Mouse (Mus musculus) embryonic fibroblast, embryonic 13.5 days (primary cell): Measurements from ENCODE around the gene Ube2s. TPM values are rescaled to one million over a fixed set of nuclear protein-coding genes. Genes with fewer than 3 reads are reported as not detected.
"Not testable (repeated sequence)": the region's sequence is repeated elsewhere in the genome, so short reads cannot be mapped to it uniquely, and the experiment has no call there.

Experiments
- H3K27ac ChIP-seq: 2 replicates; pipeline ENCODE4 v1.5.1; 2012; ENCODE audit warnings: low read length, control low read depth, inconsistent platforms; ENCODE audit not compliant: insufficient read depth
- H3K4me1 ChIP-seq: 2 replicates; pipeline ENCODE4 v1.6.1; 2011; ENCODE audit warnings: low read length; ENCODE audit not compliant: control insufficient read depth, insufficient read depth
- H3K4me3 ChIP-seq: 2 replicates; pipeline ENCODE4 v1.5.1; 2011; ENCODE audit warnings: mild to moderate bottlenecking, control low read depth, low read length; ENCODE audit not compliant: insufficient read depth
- CTCF ChIP-seq: IDR thresholded peaks from 2 replicates; pipeline ENCODE4 v1.5.1; 2011; ENCODE audit warnings: mild to moderate bottlenecking, control low read depth, low read length, moderate library complexity, borderline replicate concordance; ENCODE audit not compliant: insufficient read depth
- POLR2A ChIP-seq: IDR thresholded peaks from 2 replicates; pipeline ENCODE4 v1.6.1; 2011; ENCODE audit warnings: low read depth, mild to moderate bottlenecking, control low read depth, low read length, moderate library complexity
- polyA plus RNA-seq: library from polyadenylated mRNA; stranded (reverse); fragments of >200 nt; gene quantifications from 2 replicates; pipeline ENCODE4 v1.2.4, GENCODE M21; 2011; ENCODE audit warnings: low read depth; ENCODE audit not compliant: missing spikeins, insufficient read length

The Ube2s gene
- polyA plus RNA-seq, result 172 and 191 TPM in 2 replicates

- Histone ChIP-seq H3K27ac (peak within 1 kb of the TSS; percentile 86), H3K4me1 (peaks cover 7% of the 10 kb centered on the region; the same call in 1 of the 2 replicates), H3K4me3 (peak within 1 kb of the TSS; percentile 93)
- TF ChIP-seq POLR2A (peak; percentile 85), CTCF (no peak)
Measured at GRCm38 (mm10) chr7:4812303-4813104, at the start of gene Ube2s. Gene Ube2s (minus strand): TSS chr7:4812590.

GRCm38 (mm10) chr7:4860926-4861325, 48.5 kb upstream of the Ube2s start:
- H3K4me1 ChIP-seq, H3K4me3 ChIP-seq, H3K27ac ChIP-seq: not testable (repeated sequence)

- H3K4me3 ChIP-seq, result no peak overlapping the region
- TF ChIP-seq POLR2A (no peak), CTCF (no peak)
- H3K27ac ChIP-seq, result no peak overlapping the region
- peaks cover 8% of the 10 kb centered on the region; the same call in 1 of the 2 replicates for H3K4me1 ChIP-seq
Measured at GRCm38 (mm10) chr7:4859418-4859978, 47.1 kb upstream of the Ube2s start.

GRCm38 (mm10) chr7:4857321-4857720, 44.9 kb upstream of the Ube2s start:
- no peak for TF ChIP-seq POLR2A
- no peak for TF ChIP-seq CTCF
- H3K27ac ChIP-seq, result no peak overlapping the region
- no peak overlapping the region for H3K4me3 ChIP-seq
- H3K4me1 ChIP-seq, result no peaks in the 10 kb centered on the region

- H3K27ac ChIP-seq, result no peak overlapping the region
- H3K4me1 ChIP-seq, result no peaks in the 10 kb centered on the region
- H3K4me3 ChIP-seq, result no peak overlapping the region
- TF ChIP-seq POLR2A (no peak), CTCF (no peak)
Measured at GRCm38 (mm10) chr7:4856508-4856907, 44.1 kb upstream of the Ube2s start.

- Histone ChIP-seq H3K4me1 (no peaks in the 10 kb centered on the region), H3K4me3 (no peak overlapping the region), H3K27ac (no peak overlapping the region)
- TF ChIP-seq POLR2A (no peak), CTCF (no peak)
Measured at GRCm38 (mm10) chr7:4853613-4854012, 41.2 kb upstream of the Ube2s start.

- Histone ChIP-seq H3K4me1 (no peaks in the 10 kb centered on the region), H3K4me3 (no peak overlapping the region), H3K27ac (no peak overlapping the region)
- TF ChIP-seq POLR2A (no peak), CTCF (no peak)
Measured at GRCm38 (mm10) chr7:4851315-4851688, 38.9 kb upstream of the Ube2s start.

GRCm38 (mm10) chr7:4850621-4851314, 38.4 kb upstream of the Ube2s start:
- TF ChIP-seq CTCF (no peak), POLR2A (no peak)
- Histone ChIP-seq H3K4me3 (no peak overlapping the region), H3K27ac (no peak overlapping the region), H3K4me1 (no peaks in the 10 kb centered on the region)

- H3K4me3 ChIP-seq, result no peak overlapping the region
- TF ChIP-seq CTCF, result no peak
- TF ChIP-seq POLR2A, result no peak
- no peak overlapping the region for H3K27ac ChIP-seq
- H3K4me1 ChIP-seq, result no peaks in the 10 kb centered on the region
Measured at GRCm38 (mm10) chr7:4849372-4849771, 37.0 kb upstream of the Ube2s start.

GRCm38 (mm10) chr7:4844917-4845309, 32.5 kb upstream of the Ube2s start:
- H3K27ac ChIP-seq, result no peak overlapping the region
- TF ChIP-seq CTCF, result no peak
- no peak for TF ChIP-seq POLR2A
- H3K4me3 ChIP-seq, result no peak overlapping the region
- no peaks in the 10 kb centered on the region for H3K4me1 ChIP-seq
